Mouse (Mus musculus) hindbrain, embryonic 15.5 days (tissue): ENCODE measurements at regions not wholly inside any gene's neighbourhood (a gene's known extent, or its start where the extent isn't known, plus 50 kb on each side); places are given as distances from the start of the nearest gene placed in this dataset.

Experiments
- ATAC-seq: fragments of 200-750 bp; cut with Nextera tagmentation; 2 replicates; pipeline ENCODE4 v1.8.0; 2017; ENCODE audit warnings: low read depth, moderate number of reproducible peaks, moderate TSS enrichment; ENCODE audit not compliant: low FRiP score
- H3K27ac ChIP-seq: fragments of 300-500 bp; sonication (generic); replicated peaks from 2 replicates; pipeline ENCODE4 v1.5.1; 2015; ENCODE audit warnings: mild to moderate bottlenecking, inconsistent platforms
- H3K27me3 ChIP-seq: fragments of 300-500 bp; sonication (generic); 2 replicates; pipeline ENCODE4 v1.6.1; 2015; ENCODE audit warnings: control low read depth, inconsistent platforms
- H3K36me3 ChIP-seq: fragments of 300-500 bp; sonication (generic); 2 replicates; pipeline ENCODE4 v1.6.1; 2015; ENCODE audit warnings: control low read depth, inconsistent platforms
- H3K4me1 ChIP-seq: fragments of 300-500 bp; sonication (generic); replicated peaks from 2 replicates; pipeline ENCODE4 v1.6.1; 2015; ENCODE audit warnings: control low read depth, inconsistent platforms
- H3K4me2 ChIP-seq: fragments of 300-500 bp; sonication (generic); 2 replicates; pipeline ENCODE4 v1.6.1; 2015; ENCODE audit warnings: moderate library complexity, mild to moderate bottlenecking, inconsistent platforms
- H3K4me3 ChIP-seq: fragments of 300-500 bp; sonication (generic); 2 replicates; pipeline ENCODE4 v1.5.1; 2015; ENCODE audit warnings: mild to moderate bottlenecking, inconsistent platforms
- H3K9ac ChIP-seq: fragments of 300-500 bp; sonication (generic); 2 replicates; pipeline ENCODE4 v1.6.1; 2015; ENCODE audit warnings: inconsistent platforms
- H3K9me3 ChIP-seq: fragments of 300-500 bp; sonication (generic); 2 replicates; pipeline ENCODE4 v1.6.1; 2016; ENCODE audit warnings: control low read depth, inconsistent platforms
- WGBS: fragments of 180-500 bp; shearing (Covaris S2); methylation state at CpG from one replicate; pipeline ENCODE4 v1.1.7; 2015; 5-methylcytosine and 5-hydroxymethylcytosine counted together

GRCm38 (mm10) chr5:91739433-91740158 lies 222.2 kb downstream of the Parm1 start:
- Histone ChIP-seq H3K4me1 (no peaks in the 10 kb centered on the region), H3K27ac (no peak overlapping the region), H3K9ac (no peak overlapping the region), H3K27me3 (no peaks in the 10 kb centered on the region), H3K36me3 (no peaks in the 10 kb centered on the region), H3K4me3 (no peak overlapping the region), H3K9me3 (no peaks in the 10 kb centered on the region), H3K4me2 (no peak overlapping the region)
- WGBS = 69% methylated on average over 16 of the region's 16 CpGs
- no peak for ATAC-seq

GRCm38 (mm10) chr5:91732002-91732401 lies 214.6 kb downstream of the Parm1 start:
- no peak overlapping the region for H3K9ac ChIP-seq
- no peaks in the 10 kb centered on the region for H3K9me3 ChIP-seq
- H3K4me2 ChIP-seq = no peak overlapping the region
- no peak overlapping the region for H3K4me3 ChIP-seq
- no peaks in the 10 kb centered on the region for H3K36me3 ChIP-seq
- H3K27me3 ChIP-seq = 0 out of 2 replicates have a peak, but pooled peaks cover 3% of the 10 kb centered on the region
- WGBS = 86% methylated on average over 5 of the region's 5 CpGs
- ATAC-seq = no peak
- H3K27ac ChIP-seq = no peak overlapping the region
- no peaks in the 10 kb centered on the region for H3K4me1 ChIP-seq

GRCm38 (mm10) chr5:91731155-91731554 lies 213.7 kb downstream of the Parm1 start:
- H3K4me2 ChIP-seq = no peak overlapping the region
- no peaks in the 10 kb centered on the region for H3K4me1 ChIP-seq
- WGBS = 84% methylated on average over 5 of the region's 5 CpGs
- no peaks in the 10 kb centered on the region for H3K36me3 ChIP-seq
- H3K27me3 ChIP-seq = 0 out of 2 replicates have a peak, but pooled peaks cover 3% of the 10 kb centered on the region
- H3K27ac ChIP-seq = no peak overlapping the region
- no peak overlapping the region for H3K4me3 ChIP-seq
- no peak overlapping the region for H3K9ac ChIP-seq
- H3K9me3 ChIP-seq = no peaks in the 10 kb centered on the region
- no peak for ATAC-seq

GRCm38 (mm10) chr5:91729868-91730267 lies 212.5 kb downstream of the Parm1 start:
- 0 out of 2 replicates have a peak, but pooled peaks cover 3% of the 10 kb centered on the region for H3K27me3 ChIP-seq
- no peaks in the 10 kb centered on the region for H3K4me1 ChIP-seq
- H3K27ac ChIP-seq = no peak overlapping the region
- WGBS = 51% methylated on average over 3 of the region's 3 CpGs
- no peaks in the 10 kb centered on the region for H3K36me3 ChIP-seq
- no peak overlapping the region for H3K9ac ChIP-seq
- no peaks in the 10 kb centered on the region for H3K9me3 ChIP-seq
- H3K4me2 ChIP-seq = no peak overlapping the region
- H3K4me3 ChIP-seq = no peak overlapping the region
- no peak for ATAC-seq

- Histone ChIP-seq H3K27me3 (0 out of 2 replicates have a peak, but pooled peaks cover 3% of the 10 kb centered on the region), H3K4me1 (no peaks in the 10 kb centered on the region), H3K27ac (no peak overlapping the region), H3K36me3 (no peaks in the 10 kb centered on the region), H3K9me3 (no peaks in the 10 kb centered on the region), H3K4me2 (no peak overlapping the region), H3K9ac (no peak overlapping the region), H3K4me3 (no peak overlapping the region)
- no peak for ATAC-seq
- 44% methylated on average over 4 of the region's 4 CpGs for whole genome bisulfite sequencing
These were observed 212.0 kb downstream of the Parm1 start for GRCm38 (mm10) chr5:91729415-91729814.

- 51% methylated on average over 2 of the region's 2 CpGs for WGBS
- no peaks in the 10 kb centered on the region for H3K36me3 ChIP-seq
These were observed 210.0 kb downstream of the Parm1 start for GRCm38 (mm10) chr5:91727448-91727847.

GRCm38 (mm10) chr5:91726118-91726500 lies 208.7 kb downstream of the Parm1 start:
- 75% methylated on average over 6 of the region's 6 CpGs for WGBS
- H3K27ac ChIP-seq = no peak overlapping the region
- no peaks in the 10 kb centered on the region for H3K9me3 ChIP-seq
- no peak overlapping the region for H3K9ac ChIP-seq
- ATAC-seq = no peak
- H3K27me3 ChIP-seq = 0 out of 2 replicates have a peak, but pooled peaks cover 3% of the 10 kb centered on the region
- H3K4me3 ChIP-seq = no peak overlapping the region
- H3K36me3 ChIP-seq = no peaks in the 10 kb centered on the region
- no peak overlapping the region for H3K4me2 ChIP-seq
- 0 out of 2 replicates have a peak, but pooled peaks cover 3% of the 10 kb centered on the region for H3K4me1 ChIP-seq

More at GRCm38 (mm10) chr5:91727448-91727847, 210.0 kb downstream of the Parm1 start:
- Histone ChIP-seq H3K4me1 (0 out of 2 replicates have a peak, but pooled peaks cover under 1% of the 10 kb centered on the region), H3K4me3 (no peak overlapping the region), H3K27me3 (0 out of 2 replicates have a peak, but pooled peaks cover 3% of the 10 kb centered on the region), H3K27ac (no peak overlapping the region), H3K9ac (no peak overlapping the region), H3K4me2 (no peak overlapping the region), H3K9me3 (no peaks in the 10 kb centered on the region)
- ATAC-seq = no peak

- Histone ChIP-seq H3K4me3 (no peak overlapping the region), H3K4me1 (0 out of 2 replicates have a peak, but pooled peaks cover 3% of the 10 kb centered on the region), H3K4me2 (no peak overlapping the region), H3K36me3 (no peaks in the 10 kb centered on the region), H3K9me3 (no peaks in the 10 kb centered on the region), H3K9ac (no peak overlapping the region), H3K27ac (no peak overlapping the region), H3K27me3 (0 out of 2 replicates have a peak, but pooled peaks cover 3% of the 10 kb centered on the region)
- ATAC-seq = no peak
- 91% methylated on average over 4 of the region's 4 CpGs for WGBS
These were observed 208.1 kb downstream of the Parm1 start for GRCm38 (mm10) chr5:91725380-91726117.

- no peaks in the 10 kb centered on the region for H3K9me3 ChIP-seq
- no peak overlapping the region for H3K4me3 ChIP-seq
- 0 out of 2 replicates have a peak, but pooled peaks cover 3% of the 10 kb centered on the region for H3K4me1 ChIP-seq
- no peak overlapping the region for H3K9ac ChIP-seq
- ATAC-seq = no peak
- H3K27ac ChIP-seq = no peak overlapping the region
- H3K27me3 ChIP-seq = 0 out of 2 replicates have a peak, but pooled peaks cover 3% of the 10 kb centered on the region
- no peaks in the 10 kb centered on the region for H3K36me3 ChIP-seq
- WGBS = 100% methylated on average over 1 of the region's 1 CpGs
- no peak overlapping the region for H3K4me2 ChIP-seq
These were observed 207.5 kb downstream of the Parm1 start for GRCm38 (mm10) chr5:91724881-91725280.

GRCm38 (mm10) chr5:91723416-91723815 lies 206.0 kb downstream of the Parm1 start:
- Histone ChIP-seq H3K4me3 (no peak overlapping the region), H3K4me2 (no peak overlapping the region), H3K27ac (no peak overlapping the region), H3K4me1 (0 out of 2 replicates have a peak, but pooled peaks cover 3% of the 10 kb centered on the region), H3K9me3 (no peaks in the 10 kb centered on the region), H3K9ac (no peak overlapping the region), H3K36me3 (no peaks in the 10 kb centered on the region), H3K27me3 (0 out of 2 replicates have a peak, but pooled peaks cover 3% of the 10 kb centered on the region)
- 45% methylated on average over 1 of the region's 1 CpGs for WGBS
- no peak for ATAC-seq

GRCm38 (mm10) chr5:91722982-91723381 lies 205.6 kb downstream of the Parm1 start:
- 8% methylated on average over 5 of the region's 5 CpGs for WGBS
- H3K4me2 ChIP-seq = no peak overlapping the region
- no peaks in the 10 kb centered on the region for H3K9me3 ChIP-seq
- H3K4me1 ChIP-seq = 0 out of 2 replicates have a peak, but pooled peaks cover 3% of the 10 kb centered on the region
- no peak overlapping the region for H3K9ac ChIP-seq
- ATAC-seq = no peak
- no peak overlapping the region for H3K27ac ChIP-seq
- no peaks in the 10 kb centered on the region for H3K36me3 ChIP-seq
- H3K27me3 ChIP-seq = no peaks in the 10 kb centered on the region
- H3K4me3 ChIP-seq = no peak overlapping the region

- H3K9me3 ChIP-seq = no peaks in the 10 kb centered on the region
- no peaks in the 10 kb centered on the region for H3K36me3 ChIP-seq
- H3K4me2 ChIP-seq = no peak overlapping the region
- H3K27me3 ChIP-seq = no peaks in the 10 kb centered on the region
- no peak overlapping the region for H3K27ac ChIP-seq
- H3K9ac ChIP-seq = no peak overlapping the region
- no peak for ATAC-seq
- H3K4me3 ChIP-seq = no peak overlapping the region
- 0 out of 2 replicates have a peak, but pooled peaks cover 3% of the 10 kb centered on the region for H3K4me1 ChIP-seq
- WGBS = 47% methylated on average over 5 of the region's 5 CpGs
These were observed 205.0 kb downstream of the Parm1 start for GRCm38 (mm10) chr5:91722403-91722802.
